Mouse (Mus musculus): ENCODE data around the gene Car5a.

DNA sequence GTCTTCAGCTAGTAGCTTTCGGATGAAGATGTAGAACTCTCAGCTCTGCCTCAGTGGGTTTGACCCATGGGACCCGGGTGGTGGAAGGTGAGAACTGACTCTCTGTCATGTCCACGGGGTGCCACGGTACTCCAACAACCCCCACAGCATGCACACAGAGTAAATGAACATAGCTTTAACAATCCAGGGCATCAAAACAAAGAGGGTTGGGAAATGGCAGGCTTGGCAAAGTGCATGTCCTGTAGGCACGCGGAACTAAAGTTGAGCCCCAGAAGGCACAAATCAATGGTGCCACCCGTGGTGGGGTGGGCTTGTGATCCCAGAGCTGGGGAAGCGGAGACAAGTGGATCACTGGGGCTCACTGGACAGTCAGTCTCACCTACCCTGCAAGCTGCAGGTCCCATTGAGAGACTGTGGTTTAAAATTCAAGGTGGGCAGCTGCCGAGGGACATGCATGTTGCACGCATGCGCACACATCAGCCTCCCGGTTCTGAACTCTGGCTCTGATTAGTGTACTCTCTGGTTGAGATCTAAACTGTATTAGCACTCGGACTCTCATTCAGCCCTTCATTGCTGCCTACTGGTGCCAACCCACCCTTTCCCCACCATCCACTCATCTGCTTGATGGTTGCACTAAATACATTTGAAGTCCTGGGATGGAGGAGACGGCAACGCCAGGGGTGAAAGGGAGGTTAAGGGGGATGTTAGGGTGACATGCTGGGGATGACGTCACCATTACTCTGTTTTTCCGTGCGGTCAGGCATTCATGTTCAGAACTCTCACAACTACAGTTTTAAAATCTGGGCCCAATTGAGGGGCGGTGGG lies 3.8 kb upstream of the Car5a start:
- TF ChIP-seq CTCF (IDR thresholded peaks at IDR 0.05) (no peak), POLR2A (IDR thresholded peaks at IDR 0.05; ENCODE audit: insufficient read depth, low read depth, low read length) (no peak), EP300 (IDR thresholded peaks at IDR 0.05; ENCODE audit: insufficient read depth, low read depth, low read length) (no peak)

All from heart, adult 2 months (tissue).